Mouse (Mus musculus) embryonic fibroblast, embryonic 13.5 days (primary cell): ENCODE results near the gene Ddx52.

Experiments
- CTCF ChIP-seq: IDR thresholded peaks from 2 replicates; pipeline ENCODE4 v1.5.1; 2011; ENCODE audit warnings: mild to moderate bottlenecking, control low read depth, low read length, moderate library complexity, borderline replicate concordance; ENCODE audit not compliant: insufficient read depth
- POLR2A ChIP-seq: IDR thresholded peaks from 2 replicates; pipeline ENCODE4 v1.6.1; 2011; ENCODE audit warnings: low read depth, mild to moderate bottlenecking, control low read depth, low read length, moderate library complexity

DNA sequence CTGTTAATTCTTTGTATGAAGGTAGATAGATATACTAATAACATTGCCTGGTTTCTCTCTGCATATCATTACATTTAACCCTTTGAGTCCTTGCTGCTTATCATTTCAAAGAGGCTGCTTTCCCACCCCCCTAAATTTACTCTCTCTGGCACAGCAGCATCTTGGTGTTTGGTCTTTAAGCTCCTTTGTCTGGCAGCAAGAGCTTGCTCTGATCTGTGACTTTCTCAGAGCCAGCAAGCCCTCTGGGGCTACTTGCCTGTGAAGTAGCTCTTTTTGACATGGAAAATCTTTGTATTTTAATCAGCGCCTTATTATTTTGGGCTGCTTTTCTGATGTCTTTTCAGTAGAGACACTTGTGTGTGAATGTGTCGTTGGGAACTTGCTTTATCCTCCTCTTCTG lies 69.7 kb downstream of the Ddx52 start:
- TF ChIP-seq CTCF (no peak), POLR2A (no peak)
